Mouse (Mus musculus): ENCODE measurements around the gene Pax9. TPM values are rescaled to one million over a fixed set of nuclear protein-coding genes. Genes with fewer than 3 reads are reported as not detected.

Pax9 gene
- not detected in 2 replicates for polyA plus RNA-seq (2021; fragmentation: Nextera tagmentation)
- long read RNA-seq, experiment 1: 0 reads
- long read RNA-seq, experiment 2: 0 reads

GRCm38 (mm10) chr12:56691427-56692079, at the start of gene Pax9:
Pax9 (plus strand) TSS chr12:56691767.

Other genes with a start within 250 kb of the Pax9 start
- 0.23 TPM in 1 of 2 replicates, not detected in the other for gene Nkx2-1, start 154.9 kb upstream of the Pax9 start, polyA plus RNA-seq (2021; fragmentation: Nextera tagmentation)
- gene Nkx2-9, start 78.5 kb upstream of the Pax9 start, polyA plus RNA-seq (2021; fragmentation: Nextera tagmentation): 0.59 and 0.85 TPM in 2 replicates

Measured in left cerebral cortex, adult 6 months (tissue).